Mouse (Mus musculus): ENCODE data around the gene Rbm31y. TPM values are rescaled to one million over a fixed set of nuclear protein-coding genes. Genes with fewer than 3 reads are reported as not detected.

The Rbm31y gene
- not detected in 2 replicates for polyA plus RNA-seq (2021; fragmentation: Nextera tagmentation)
- long read RNA-seq, experiment 1: 0 reads
- long read RNA-seq, experiment 2: 0 reads

GRCm38 (mm10) chrY:17400461-17400860, at the start of gene Rbm31y:
Rbm31y (plus strand) TSS chrY:17400761.

